Mouse (Mus musculus): ENCODE results near the gene Minpp1.

- no peak for TF ChIP-seq GATA1 (IDR thresholded peaks at IDR 0.05; ENCODE audit: low read length)
- TF ChIP-seq TAL1 (IDR thresholded peaks at IDR 0.05; ENCODE audit: low read length): no peak
These were observed 26.9 kb downstream of the Minpp1 start for GRCm38 (mm10) chr19:32512518-32512917.

All from erythroblast, embryonic 14.5 days (primary cell).